Mouse (Mus musculus): ENCODE results near the gene Homer2. TPM values are rescaled to one million over a fixed set of nuclear protein-coding genes. Genes with fewer than 3 reads are reported as not detected.

Gene Homer2
- polyA plus RNA-seq, 1 experiment from 2014 or later = 16.0 TPM

- no peaks in the 10 kb centered on the region for H3K4me1 ChIP-seq (replicated peaks; ENCODE audit: control insufficient read depth, insufficient read depth, low read length)
- no peak overlapping the region for H3K27ac ChIP-seq (ENCODE audit: low read depth, low read length)
- 86% methylated on average over 6 of the region's 6 CpGs for WGBS
- DNase-seq (ENCODE audit: low spot score) (peak; percentile 24), ATAC-seq (replicated peaks; ENCODE audit: low FRiP score) (no peak)
- no peaks in the 10 kb centered on the region for H3K27me3 ChIP-seq (replicated peaks; ENCODE audit: control insufficient read depth, insufficient read depth, low read length)
- H3K4me2 ChIP-seq = no peak overlapping the region
- no peak overlapping the region for H3K9ac ChIP-seq (ENCODE audit: low read depth, low read length)
- H3K4me3 ChIP-seq (ENCODE audit: low read depth, low read length) = no peak overlapping the region
- no peaks in the 10 kb centered on the region for H3K9me3 ChIP-seq (ENCODE audit: control insufficient read depth, low read length)
- peaks cover 39% of the 10 kb centered on the region for H3K36me3 ChIP-seq (ENCODE audit: control insufficient read depth, insufficient read depth, low read length)
These were observed 111.2 kb downstream of the Homer2 start for GRCm38 (mm10) chr7:81596086-81596485.

GRCm38 (mm10) chr7:81595056-81595455 lies 112.3 kb downstream of the Homer2 start:
- H3K27me3 ChIP-seq (replicated peaks; ENCODE audit: control insufficient read depth, insufficient read depth, low read length) = no peaks in the 10 kb centered on the region
- peaks cover 39% of the 10 kb centered on the region for H3K36me3 ChIP-seq (ENCODE audit: control insufficient read depth, insufficient read depth, low read length)
- no peak overlapping the region for H3K9ac ChIP-seq (ENCODE audit: low read depth, low read length)
- H3K27ac ChIP-seq (ENCODE audit: low read depth, low read length) = no peak overlapping the region
- H3K4me3 ChIP-seq (ENCODE audit: low read depth, low read length) = no peak overlapping the region
- DNase-seq (ENCODE audit: low spot score) = no peak
- no peak for ATAC-seq (replicated peaks; ENCODE audit: low FRiP score)
- no peaks in the 10 kb centered on the region for H3K4me1 ChIP-seq (replicated peaks; ENCODE audit: control insufficient read depth, insufficient read depth, low read length)
- no peak overlapping the region for H3K4me2 ChIP-seq
- WGBS = 92% methylated on average over 5 of the region's 5 CpGs
- no peaks in the 10 kb centered on the region for H3K9me3 ChIP-seq (ENCODE audit: control insufficient read depth, low read length)

GRCm38 (mm10) chr7:81593387-81593786 lies 113.9 kb downstream of the Homer2 start:
- no peak overlapping the region for H3K4me3 ChIP-seq (ENCODE audit: low read depth, low read length)
- DNase-seq (ENCODE audit: low spot score) (peak; percentile 24), ATAC-seq (replicated peaks; ENCODE audit: low FRiP score) (no peak)
- H3K4me2 ChIP-seq = no peak overlapping the region
- no peaks in the 10 kb centered on the region for H3K27me3 ChIP-seq (replicated peaks; ENCODE audit: control insufficient read depth, insufficient read depth, low read length)
- 88% methylated on average over 8 of the region's 8 CpGs for WGBS
- H3K4me1 ChIP-seq (replicated peaks; ENCODE audit: control insufficient read depth, insufficient read depth, low read length) = no peaks in the 10 kb centered on the region
- H3K27ac ChIP-seq (ENCODE audit: low read depth, low read length) = no peak overlapping the region
- no peak overlapping the region for H3K9ac ChIP-seq (ENCODE audit: low read depth, low read length)
- H3K36me3 ChIP-seq (ENCODE audit: control insufficient read depth, insufficient read depth, low read length) = peaks cover 39% of the 10 kb centered on the region
- H3K9me3 ChIP-seq (ENCODE audit: control insufficient read depth, low read length) = no peaks in the 10 kb centered on the region

- Histone ChIP-seq H3K4me2 (no peak overlapping the region), H3K9ac (ENCODE audit: low read depth, low read length) (no peak overlapping the region), H3K27ac (ENCODE audit: low read depth, low read length) (no peak overlapping the region), H3K9me3 (ENCODE audit: control insufficient read depth, low read length) (no peaks in the 10 kb centered on the region), H3K4me3 (ENCODE audit: low read depth, low read length) (no peak overlapping the region), H3K4me1 (replicated peaks; ENCODE audit: control insufficient read depth, insufficient read depth, low read length) (no peaks in the 10 kb centered on the region), H3K27me3 (replicated peaks; ENCODE audit: control insufficient read depth, insufficient read depth, low read length) (no peaks in the 10 kb centered on the region), H3K36me3 (ENCODE audit: control insufficient read depth, insufficient read depth, low read length) (peaks cover 35% of the 10 kb centered on the region)
- ATAC-seq (replicated peaks; ENCODE audit: low FRiP score) = no peak
- 76% methylated on average over 9 of the region's 9 CpGs for WGBS
- peak; percentile 14 for DNase-seq (ENCODE audit: low spot score)
These were observed 114.6 kb downstream of the Homer2 start for GRCm38 (mm10) chr7:81592686-81593085.

- Histone ChIP-seq H3K4me1 (replicated peaks; ENCODE audit: control insufficient read depth, insufficient read depth, low read length) (no peaks in the 10 kb centered on the region), H3K27me3 (replicated peaks; ENCODE audit: control insufficient read depth, insufficient read depth, low read length) (no peaks in the 10 kb centered on the region), H3K9me3 (ENCODE audit: control insufficient read depth, low read length) (no peaks in the 10 kb centered on the region), H3K9ac (ENCODE audit: low read depth, low read length) (no peak overlapping the region), H3K4me2 (no peak overlapping the region), H3K27ac (ENCODE audit: low read depth, low read length) (peak overlapping the region; percentile 19; the same call in 1 of the 2 replicates), H3K36me3 (ENCODE audit: control insufficient read depth, insufficient read depth, low read length) (peaks cover 25% of the 10 kb centered on the region), H3K4me3 (ENCODE audit: low read depth, low read length) (no peak overlapping the region)
- ATAC-seq (replicated peaks; ENCODE audit: low FRiP score) = peak; percentile 73
- DNase-seq (ENCODE audit: low spot score) = peak; percentile 29
- WGBS = 72% methylated on average over 4 of the region's 4 CpGs
These were observed 120.1 kb downstream of the Homer2 start for GRCm38 (mm10) chr7:81587238-81587637.

- no peak overlapping the region for H3K27ac ChIP-seq (ENCODE audit: low read depth, low read length)
- 89% methylated on average over 7 of the region's 7 CpGs for WGBS
- no peak overlapping the region for H3K4me3 ChIP-seq (ENCODE audit: low read depth, low read length)
- no peak overlapping the region for H3K4me2 ChIP-seq
- peaks cover 17% of the 10 kb centered on the region for H3K36me3 ChIP-seq (ENCODE audit: control insufficient read depth, insufficient read depth, low read length)
- H3K4me1 ChIP-seq (replicated peaks; ENCODE audit: control insufficient read depth, insufficient read depth, low read length) = no peaks in the 10 kb centered on the region
- no peak for ATAC-seq (replicated peaks; ENCODE audit: low FRiP score)
- no peaks in the 10 kb centered on the region for H3K27me3 ChIP-seq (replicated peaks; ENCODE audit: control insufficient read depth, insufficient read depth, low read length)
- H3K9me3 ChIP-seq (ENCODE audit: control insufficient read depth, low read length) = no peaks in the 10 kb centered on the region
- H3K9ac ChIP-seq (ENCODE audit: low read depth, low read length) = no peak overlapping the region
- peak; percentile 27 for DNase-seq (ENCODE audit: low spot score)
These were observed 122.0 kb downstream of the Homer2 start for GRCm38 (mm10) chr7:81585326-81585725.

GRCm38 (mm10) chr7:81583512-81583911 lies 123.8 kb downstream of the Homer2 start:
- H3K36me3 ChIP-seq (ENCODE audit: control insufficient read depth, insufficient read depth, low read length) = peaks cover 21% of the 10 kb centered on the region
- H3K4me3 ChIP-seq (ENCODE audit: low read depth, low read length) = no peak overlapping the region
- DNase-seq (ENCODE audit: low spot score) = no peak

GRCm38 (mm10) chr7:81579312-81579711 lies 128.0 kb downstream of the Homer2 start:
- H3K4me2 ChIP-seq = no peak overlapping the region
- H3K36me3 ChIP-seq (ENCODE audit: control insufficient read depth, insufficient read depth, low read length) = peaks cover 18% of the 10 kb centered on the region; the same call in 1 of the 2 replicates
- no peaks in the 10 kb centered on the region for H3K27me3 ChIP-seq (replicated peaks; ENCODE audit: control insufficient read depth, insufficient read depth, low read length)
- H3K27ac ChIP-seq (ENCODE audit: low read depth, low read length) = no peak overlapping the region
- DNase-seq (ENCODE audit: low spot score) = no peak
- no peak overlapping the region for H3K9ac ChIP-seq (ENCODE audit: low read depth, low read length)
- WGBS = 95% methylated on average over 5 of the region's 5 CpGs
- H3K4me3 ChIP-seq (ENCODE audit: low read depth, low read length) = no peak overlapping the region
- 0 out of 2 replicates have a peak, but pooled peaks cover 4% of the 10 kb centered on the region for H3K4me1 ChIP-seq (replicated peaks; ENCODE audit: control insufficient read depth, insufficient read depth, low read length)
- no peak for ATAC-seq (replicated peaks; ENCODE audit: low FRiP score)
- H3K9me3 ChIP-seq (ENCODE audit: control insufficient read depth, low read length) = no peaks in the 10 kb centered on the region

More at GRCm38 (mm10) chr7:81583512-81583911, 123.8 kb downstream of the Homer2 start:
- H3K27ac ChIP-seq (ENCODE audit: low read depth, low read length) = no peak overlapping the region
- H3K4me2 ChIP-seq = no peak overlapping the region
- 0 out of 2 replicates have a peak, but pooled peaks cover 4% of the 10 kb centered on the region for H3K4me1 ChIP-seq (replicated peaks; ENCODE audit: control insufficient read depth, insufficient read depth, low read length)
- no peak overlapping the region for H3K9ac ChIP-seq (ENCODE audit: low read depth, low read length)
- H3K9me3 ChIP-seq (ENCODE audit: control insufficient read depth, low read length) = no peaks in the 10 kb centered on the region
- ATAC-seq (replicated peaks; ENCODE audit: low FRiP score) = no peak
- no peaks in the 10 kb centered on the region for H3K27me3 ChIP-seq (replicated peaks; ENCODE audit: control insufficient read depth, insufficient read depth, low read length)
- WGBS = 72% methylated on average over 3 of the region's 3 CpGs

- Histone ChIP-seq H3K9me3 (ENCODE audit: control insufficient read depth, low read length) (no peaks in the 10 kb centered on the region), H3K4me3 (ENCODE audit: low read depth, low read length) (no peak overlapping the region), H3K27ac (ENCODE audit: low read depth, low read length) (no peak overlapping the region), H3K36me3 (ENCODE audit: control insufficient read depth, insufficient read depth, low read length) (peaks cover 18% of the 10 kb centered on the region; the same call in 1 of the 2 replicates), H3K4me2 (no peak overlapping the region), H3K9ac (ENCODE audit: low read depth, low read length) (no peak overlapping the region), H3K4me1 (replicated peaks; ENCODE audit: control insufficient read depth, insufficient read depth, low read length) (peaks cover 7% of the 10 kb centered on the region), H3K27me3 (replicated peaks; ENCODE audit: control insufficient read depth, insufficient read depth, low read length) (no peaks in the 10 kb centered on the region)
- 93% methylated on average over 7 of the region's 7 CpGs for WGBS
- DNase-seq (ENCODE audit: low spot score) = no peak
- ATAC-seq (replicated peaks; ENCODE audit: low FRiP score) = no peak
These were observed 128.9 kb downstream of the Homer2 start for GRCm38 (mm10) chr7:81578413-81578812.

Data from liver, embryonic 11.5 days (tissue).